Mouse (Mus musculus): ENCODE results near the gene S1pr2.

DNA sequence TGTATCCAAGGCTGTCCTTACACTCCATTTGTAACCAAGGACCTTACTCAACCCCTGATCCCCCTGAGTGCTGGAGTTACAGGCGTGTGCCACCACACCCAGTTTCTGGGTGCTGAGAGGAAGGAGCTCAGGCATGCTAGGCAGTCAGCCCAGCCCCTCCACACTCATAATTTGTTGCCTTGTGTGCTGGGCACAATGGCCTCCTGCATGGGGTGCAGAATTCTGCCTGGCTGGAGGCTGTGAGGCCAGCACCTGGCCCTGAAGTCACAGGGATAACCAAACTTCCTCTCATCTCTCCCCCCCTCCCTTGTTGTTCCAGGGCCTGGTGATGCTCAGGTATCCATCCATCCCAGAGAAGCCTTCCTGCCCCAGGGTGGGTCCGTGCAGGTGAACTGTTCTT lies 42.0 kb upstream of the S1pr2 start:
- TF ChIP-seq GATA1 (IDR thresholded peaks at IDR 0.05; ENCODE audit: low read length) = no peak
- no peak for TF ChIP-seq TAL1 (IDR thresholded peaks at IDR 0.05; ENCODE audit: low read length)

Measured in erythroblast, embryonic 14.5 days (primary cell).